Mouse (Mus musculus) macrophage (primary cell): ENCODE measurements around the gene Rasgrp3. TPM values are rescaled to one million over a fixed set of nuclear protein-coding genes. Genes with fewer than 3 reads are reported as not detected.

Source experiments
- H3K27ac ChIP-seq: fragments of 350-480 bp; formaldehyde crosslinking; 2 replicates; pipeline ENCODE4 v1.9.0; 2021
- H3K36me3 ChIP-seq: fragments of 350-480 bp; formaldehyde crosslinking; 2 replicates; pipeline ENCODE4 v1.9.0; 2021; ENCODE audit errors: inconsistent target
- H3K4me3 ChIP-seq: fragments of 350-480 bp; formaldehyde crosslinking; 2 replicates; pipeline ENCODE4 v1.9.0; 2021; ENCODE audit errors: inconsistent target
- H3K79me2 ChIP-seq: fragments of 350-480 bp; formaldehyde crosslinking; 2 replicates; pipeline ENCODE4 v1.9.0; 2021; ENCODE audit errors: inconsistent target
- WGBS: methylation state at CpG from one replicate; pipeline ENCODE4 v1.1.7; 2026; ENCODE audit warnings: inconsistent platforms; ENCODE audit not compliant: missing documents; 5-methylcytosine and 5-hydroxymethylcytosine counted together
- polyA plus RNA-seq: library from polyadenylated mRNA; stranded (reverse); fragments of 250-400 nt; gene quantifications from 3 replicates; pipeline ENCODE4 v1.2.4, GENCODE M21; 2018; ENCODE audit warnings: inconsistent platforms

The Rasgrp3 gene
- polyA plus RNA-seq, 1 experiment from 2014 or later = 9.7 TPM

- no peak overlapping the region for H3K27ac ChIP-seq
- no peak overlapping the region for H3K4me3 ChIP-seq
- no peaks in the 10 kb centered on the region for H3K36me3 ChIP-seq
- H3K79me2 ChIP-seq = no peaks in the 10 kb centered on the region
- 97% methylated on average over 14 of the region's 14 CpGs for WGBS
Measured at GRCm38 (mm10) chr17:75529222-75529935, 93.7 kb downstream of the Rasgrp3 start.

- 87% methylated on average over 6 of the region's 6 CpGs for WGBS
- no peaks in the 10 kb centered on the region for H3K36me3 ChIP-seq
- no peak overlapping the region for H3K4me3 ChIP-seq
- no peaks in the 10 kb centered on the region for H3K79me2 ChIP-seq
- H3K27ac ChIP-seq = no peak overlapping the region
Measured at GRCm38 (mm10) chr17:75532469-75532986, 96.8 kb downstream of the Rasgrp3 start.

- peaks cover 12% of the 10 kb centered on the region; the same call in 1 of the 2 replicates for H3K36me3 ChIP-seq
- no peaks in the 10 kb centered on the region for H3K79me2 ChIP-seq
- WGBS = 94% methylated on average over 12 of the region's 12 CpGs
- H3K27ac ChIP-seq = no peak overlapping the region
- no peak overlapping the region for H3K4me3 ChIP-seq
Measured at GRCm38 (mm10) chr17:75534314-75535020, 98.8 kb downstream of the Rasgrp3 start.

GRCm38 (mm10) chr17:75535612-75536011 is 99.9 kb downstream of the Rasgrp3 start:
- H3K4me3 ChIP-seq = no peak overlapping the region
- H3K36me3 ChIP-seq = peaks cover 12% of the 10 kb centered on the region; the same call in 1 of the 2 replicates
- WGBS = 100% methylated on average over 4 of the region's 4 CpGs
- H3K27ac ChIP-seq = no peak overlapping the region
- H3K79me2 ChIP-seq = no peaks in the 10 kb centered on the region

GRCm38 (mm10) chr17:75536396-75537049 is 100.8 kb downstream of the Rasgrp3 start:
- WGBS = 28% methylated on average over 6 of the region's 6 CpGs
- Histone ChIP-seq H3K4me3 (no peak overlapping the region), H3K27ac (no peak overlapping the region), H3K36me3 (peaks cover 12% of the 10 kb centered on the region; the same call in 1 of the 2 replicates), H3K79me2 (no peaks in the 10 kb centered on the region)

GRCm38 (mm10) chr17:75537050-75537445 is 101.4 kb downstream of the Rasgrp3 start:
- Histone ChIP-seq H3K27ac (no peak overlapping the region), H3K36me3 (peaks cover 12% of the 10 kb centered on the region; the same call in 1 of the 2 replicates), H3K79me2 (no peaks in the 10 kb centered on the region), H3K4me3 (no peak overlapping the region)
- WGBS = 89% methylated on average over 6 of the region's 7 CpGs

- peaks cover 17% of the 10 kb centered on the region; the same call in 1 of the 2 replicates for H3K36me3 ChIP-seq
- H3K27ac ChIP-seq = no peak overlapping the region
- H3K79me2 ChIP-seq = no peaks in the 10 kb centered on the region
- no peak overlapping the region for H3K4me3 ChIP-seq
- WGBS = 89% methylated on average over 10 of the region's 12 CpGs
Measured at GRCm38 (mm10) chr17:75538431-75538830, 102.7 kb downstream of the Rasgrp3 start.

- 93% methylated on average over 6 of the region's 6 CpGs for WGBS
- no peak overlapping the region for H3K27ac ChIP-seq
- no peak overlapping the region for H3K4me3 ChIP-seq
- peaks cover 17% of the 10 kb centered on the region; the same call in 1 of the 2 replicates for H3K36me3 ChIP-seq
- no peaks in the 10 kb centered on the region for H3K79me2 ChIP-seq
Measured at GRCm38 (mm10) chr17:75539130-75539529, 103.4 kb downstream of the Rasgrp3 start.

- no peak overlapping the region for H3K27ac ChIP-seq
- no peaks in the 10 kb centered on the region for H3K79me2 ChIP-seq
- H3K36me3 ChIP-seq = peaks cover 24% of the 10 kb centered on the region; the same call in 1 of the 2 replicates
- 88% methylated on average over 5 of the region's 5 CpGs for WGBS
- H3K4me3 ChIP-seq = no peak overlapping the region
Measured at GRCm38 (mm10) chr17:75539841-75540240, 104.1 kb downstream of the Rasgrp3 start.

GRCm38 (mm10) chr17:75543434-75543833 is 107.7 kb downstream of the Rasgrp3 start:
- Histone ChIP-seq H3K4me3 (no peak overlapping the region), H3K79me2 (peaks cover 11% of the 10 kb centered on the region), H3K27ac (no peak overlapping the region), H3K36me3 (peaks cover 32% of the 10 kb centered on the region; the same call in 1 of the 2 replicates)
- WGBS = 95% methylated on average over 7 of the region's 7 CpGs

GRCm38 (mm10) chr17:75544262-75544661 is 108.6 kb downstream of the Rasgrp3 start:
- H3K27ac ChIP-seq = no peak overlapping the region
- 97% methylated on average over 7 of the region's 7 CpGs for WGBS
- peaks cover 24% of the 10 kb centered on the region; the same call in 1 of the 2 replicates for H3K36me3 ChIP-seq
- H3K79me2 ChIP-seq = peaks cover 19% of the 10 kb centered on the region
- H3K4me3 ChIP-seq = no peak overlapping the region

GRCm38 (mm10) chr17:75550771-75551413 is 115.2 kb downstream of the Rasgrp3 start:
- Histone ChIP-seq H3K27ac (0 out of 2 replicates have a peak overlapping the region, but pooled peaks have one; percentile 25), H3K36me3 (0 out of 2 replicates have a peak, but pooled peaks cover 10% of the 10 kb centered on the region), H3K79me2 (peaks cover 40% of the 10 kb centered on the region), H3K4me3 (peak overlapping the region; percentile 57)
- 36% methylated on average over 11 of the region's 11 CpGs for WGBS

GRCm38 (mm10) chr17:75551512-75552400 is 116.1 kb downstream of the Rasgrp3 start, which contains the start of gene Fam98a:
Fam98a (minus strand) TSS chr17:75551946.
- whole genome bisulfite sequencing = 3% methylated on average over 56 of the region's 56 CpGs
- Histone ChIP-seq H3K79me2 (peaks cover 40% of the 10 kb centered on the region), H3K36me3 (0 out of 2 replicates have a peak, but pooled peaks cover 1% of the 10 kb centered on the region), H3K27ac (0 out of 2 replicates have a peak within 1 kb of the TSS, but pooled peaks have one; percentile 25), H3K4me3 (peak within 1 kb of the TSS; percentile 57)
